Mouse (Mus musculus) heart, embryonic 16.5 days (tissue): ENCODE measurements around the gene Slc5a5. TPM values are rescaled to one million over a fixed set of nuclear protein-coding genes. Genes with fewer than 3 reads are reported as not detected.

Experiments
- ATAC-seq: fragments of 200-750 bp; cut with Nextera tagmentation; replicated peaks from 2 replicates; pipeline ENCODE4 v1.8.0; 2017; ENCODE audit warnings: moderate number of reproducible peaks; ENCODE audit not compliant: insufficient read depth, low FRiP score; ENCODE audit errors: extremely low read depth
- H3K27ac ChIP-seq: fragments of 300-500 bp; sonication (generic); 2 replicates; pipeline ENCODE4 v1.5.1; 2014; ENCODE audit warnings: mild to moderate bottlenecking, low read length, control low read depth, moderate library complexity
- H3K27me3 ChIP-seq: fragments of 300-500 bp; sonication (generic); 2 replicates; pipeline ENCODE4 v1.6.1; 2014; ENCODE audit warnings: low read length, mixed read lengths; ENCODE audit not compliant: control insufficient read depth, insufficient read depth
- H3K36me3 ChIP-seq: fragments of 300-500 bp; sonication (generic); 2 replicates; pipeline ENCODE4 v1.6.1; 2014; ENCODE audit not compliant: control insufficient read depth, insufficient read depth
- H3K4me1 ChIP-seq: fragments of 300-500 bp; sonication (generic); 2 replicates; pipeline ENCODE4 v1.6.1; 2014; ENCODE audit warnings: low read length, mixed read lengths; ENCODE audit not compliant: control insufficient read depth, insufficient read depth
- H3K4me2 ChIP-seq: fragments of 300-500 bp; sonication (generic); 2 replicates; pipeline ENCODE4 v1.6.1; 2014; ENCODE audit warnings: low read depth, mild to moderate bottlenecking, control low read depth, low read length
- H3K4me3 ChIP-seq: fragments of 300-500 bp; sonication (generic); 2 replicates; pipeline ENCODE4 v1.5.1; 2014; ENCODE audit warnings: mild to moderate bottlenecking, control low read depth, low read length
- H3K9ac ChIP-seq: fragments of 300-500 bp; sonication (generic); 2 replicates; pipeline ENCODE4 v1.6.1; 2014; ENCODE audit warnings: low read length, control low read depth
- H3K9me3 ChIP-seq: fragments of 300-500 bp; sonication (generic); replicated peaks from 2 replicates; pipeline ENCODE4 v1.6.1; 2016; ENCODE audit warnings: low read length; ENCODE audit not compliant: control insufficient read depth
- WGBS: fragments of 180-500 bp; shearing (Covaris S2); extraction: QIAGEN DNeasy Blood & Tissue Kit; methylation state at CpG from one replicate; pipeline ENCODE4 v1.1.7; 2014; 5-methylcytosine and 5-hydroxymethylcytosine counted together
- microRNA counts: library from miRNA; unstranded; fragments of <30 nt; microRNA quantifications from one replicate; lab custom pipeline; 2016
- microRNA-seq: library from miRNA; unstranded; fragments of <30 nt; microRNA quantifications from one replicate; pipeline ENCODE4, GENCODE M21; 2017
- polyA plus RNA-seq: library from polyadenylated mRNA; unstranded; fragments of >200 nt; fragmentation: Nextera tagmentation; extraction: Ambion mirVana; gene quantifications from 2 replicates; pipeline ENCODE4 v1.2.1, GENCODE M21; 2015

Gene Slc5a5
- polyA plus RNA-seq, 1 experiment from 2014 or later = 0.43 TPM

DNA sequence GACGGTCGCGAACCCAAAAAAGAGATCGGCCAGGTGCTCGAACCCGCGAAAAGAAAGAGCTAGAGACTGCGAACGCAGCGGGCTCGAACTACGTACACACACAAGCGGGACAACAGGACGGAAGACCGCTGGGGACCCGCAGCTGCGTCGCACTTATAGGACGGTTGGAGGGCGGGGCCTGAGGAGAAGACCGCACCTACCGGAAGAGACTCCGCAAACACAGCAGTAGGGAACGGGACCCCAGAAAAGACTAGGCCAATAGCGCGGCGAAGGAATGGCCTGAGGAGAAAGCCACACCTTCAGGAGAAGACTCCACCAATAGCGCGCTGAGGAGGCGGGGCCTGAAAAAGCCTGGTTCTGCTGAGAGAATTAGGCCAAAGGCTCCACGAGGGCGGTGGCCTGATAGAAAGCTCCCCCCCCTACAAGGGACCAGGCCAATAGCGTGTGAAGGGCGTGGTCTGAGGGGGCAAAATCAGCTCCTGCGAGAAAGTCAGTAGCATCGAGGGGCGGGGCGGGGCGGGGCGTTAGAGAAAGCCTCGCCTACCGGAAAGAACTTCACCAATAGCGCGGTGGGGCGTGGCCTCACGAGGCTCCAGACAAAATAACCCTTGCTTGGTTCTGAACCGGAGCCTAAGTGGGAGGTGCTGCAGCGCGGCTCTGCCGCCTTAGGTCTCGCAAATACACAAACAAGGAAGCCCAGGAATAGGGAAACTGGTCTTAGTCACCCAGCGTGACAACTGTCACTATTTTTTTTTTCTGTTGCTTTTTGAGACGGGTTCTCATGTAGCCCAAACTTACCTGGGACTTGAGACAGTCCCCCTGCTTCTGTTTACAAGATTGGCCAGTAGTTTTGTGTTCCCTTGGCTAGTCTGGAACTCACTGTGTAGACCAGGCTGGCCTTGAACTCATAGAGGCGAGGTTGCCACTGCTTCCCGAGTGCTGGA is 52.9 kb downstream of the Slc5a5 start, which contains the start of gene Arrdc2:
Arrdc2 (minus strand) TSS at position 313 of the 944 bp plus-strand sequence.
- peak; percentile 97 for ATAC-seq
- Histone ChIP-seq H3K27ac (peak within 1 kb of the TSS; percentile 92), H3K4me3 (peak within 1 kb of the TSS; percentile 86), H3K4me1 (peaks cover 7% of the 10 kb centered on the region), H3K9me3 (no peaks in the 10 kb centered on the region), H3K36me3 (0 out of 2 replicates have a peak, but pooled peaks cover 5% of the 10 kb centered on the region), H3K9ac (peak within 1 kb of the TSS; percentile 90), H3K4me2 (peak within 1 kb of the TSS; percentile 91), H3K27me3 (no peaks in the 10 kb centered on the region; the same call in 1 of the 2 replicates)
- WGBS = 2% methylated on average over 55 of the region's 55 CpGs

DNA sequence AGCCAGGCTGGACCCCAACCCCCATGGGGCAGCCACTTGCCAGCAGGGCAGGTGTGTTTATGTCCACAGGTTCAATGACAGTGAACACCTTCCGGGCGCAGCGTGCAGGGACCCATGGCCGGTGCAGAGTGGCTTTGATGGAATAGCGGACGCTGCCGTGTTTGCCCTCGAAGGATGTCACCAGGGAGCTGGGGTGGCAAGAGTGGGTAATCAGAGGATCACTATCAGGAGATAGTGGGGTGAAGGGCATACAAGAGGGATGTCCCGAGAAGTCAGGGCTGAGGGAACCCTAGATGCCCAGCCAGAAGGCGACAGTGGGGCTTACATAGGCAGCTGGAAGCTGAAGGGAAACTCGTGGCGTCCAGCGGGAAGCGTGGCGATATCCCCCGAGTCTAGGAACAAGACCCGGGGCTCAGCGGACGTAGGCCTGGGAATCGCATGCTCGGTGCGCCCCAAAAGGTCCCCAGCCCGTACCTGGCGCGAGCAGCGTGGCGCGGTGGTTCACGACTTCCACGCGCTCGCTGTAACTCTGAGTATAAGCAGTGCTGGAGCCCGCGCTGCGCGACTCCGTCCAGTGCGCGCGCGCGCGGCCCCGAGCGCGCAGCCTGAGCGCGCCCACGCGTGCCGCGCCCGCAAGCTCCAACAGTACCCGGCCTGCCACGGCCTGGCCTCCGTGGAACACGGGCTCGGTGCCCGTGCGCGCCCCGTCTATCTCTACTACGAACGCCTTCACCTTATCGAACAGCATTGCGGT is 53.7 kb downstream of the Slc5a5 start:
- WGBS = 3% methylated on average over 66 of the region's 66 CpGs
- no peaks in the 10 kb centered on the region; the same call in 1 of the 2 replicates for H3K27me3 ChIP-seq
- peaks cover 10% of the 10 kb centered on the region for H3K4me1 ChIP-seq
- 0 out of 2 replicates have a peak, but pooled peaks cover 5% of the 10 kb centered on the region for H3K36me3 ChIP-seq
- peak overlapping the region; percentile 91 for H3K4me2 ChIP-seq
- peak overlapping the region; percentile 92 for H3K27ac ChIP-seq
- no peaks in the 10 kb centered on the region for H3K9me3 ChIP-seq
- ATAC-seq = peak; percentile 30
- H3K4me3 ChIP-seq = peak overlapping the region; percentile 86
- H3K9ac ChIP-seq = peak overlapping the region; percentile 90

DNA sequence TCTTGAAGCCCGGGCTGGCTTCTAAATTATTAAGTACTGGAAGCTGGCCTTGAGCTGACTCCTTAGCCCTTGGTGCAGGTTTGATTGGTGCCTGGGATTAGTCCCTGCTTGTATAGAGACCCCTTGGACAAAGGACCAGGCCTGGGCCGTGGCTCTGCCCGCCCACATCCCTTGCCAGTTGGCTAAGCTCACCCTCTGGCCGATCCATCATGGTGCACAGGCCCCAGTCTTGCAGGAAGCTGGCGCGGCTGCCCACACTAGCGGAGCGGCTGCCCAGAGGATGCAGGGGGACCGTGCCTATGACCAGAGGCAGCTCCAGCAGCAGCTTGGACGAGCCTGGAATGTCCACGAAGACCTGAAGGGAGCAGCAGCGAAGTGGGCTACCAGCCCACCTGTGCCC is 55.9 kb downstream of the Slc5a5 start:
- Histone ChIP-seq H3K27me3 (no peaks in the 10 kb centered on the region), H3K9me3 (no peaks in the 10 kb centered on the region), H3K4me1 (peaks cover 21% of the 10 kb centered on the region), H3K36me3 (0 out of 2 replicates have a peak, but pooled peaks cover 5% of the 10 kb centered on the region), H3K9ac (no peak overlapping the region), H3K4me2 (no peak overlapping the region), H3K27ac (no peak overlapping the region), H3K4me3 (no peak overlapping the region)
- ATAC-seq = no peak
- 86% methylated on average over 12 of the region's 12 CpGs for WGBS

DNA sequence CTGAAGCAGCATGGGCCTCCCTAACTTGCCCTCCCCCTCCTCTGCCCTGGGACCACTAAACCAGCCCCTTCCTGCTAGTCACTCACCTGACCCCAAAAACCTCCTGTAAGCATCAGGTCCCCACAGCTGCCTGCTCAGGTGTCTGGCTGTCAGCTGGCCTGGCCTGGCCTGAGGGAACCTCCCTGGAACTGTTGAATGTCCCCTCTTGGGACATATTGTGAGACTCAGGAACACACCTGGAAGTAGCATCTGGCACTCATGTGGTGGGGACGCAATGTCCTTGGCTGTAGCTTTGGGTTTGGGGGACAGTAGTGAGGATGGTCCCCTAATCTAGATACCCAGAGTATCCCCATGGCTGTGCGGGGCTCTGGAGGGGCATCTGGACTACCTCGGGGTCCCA is 58.5 kb downstream of the Slc5a5 start:
- H3K36me3 ChIP-seq = 0 out of 2 replicates have a peak, but pooled peaks cover 5% of the 10 kb centered on the region
- no peak overlapping the region for H3K4me3 ChIP-seq
- no peaks in the 10 kb centered on the region for H3K27me3 ChIP-seq
- no peaks in the 10 kb centered on the region for H3K9me3 ChIP-seq
- no peak for ATAC-seq
- peak overlapping the region; percentile 72 for H3K27ac ChIP-seq
- WGBS = 92% methylated on average over 3 of the region's 3 CpGs
- H3K4me2 ChIP-seq = peak overlapping the region; percentile 10; the same call in 1 of the 2 replicates
- peak overlapping the region; percentile 38 for H3K9ac ChIP-seq
- peaks cover 19% of the 10 kb centered on the region for H3K4me1 ChIP-seq

DNA sequence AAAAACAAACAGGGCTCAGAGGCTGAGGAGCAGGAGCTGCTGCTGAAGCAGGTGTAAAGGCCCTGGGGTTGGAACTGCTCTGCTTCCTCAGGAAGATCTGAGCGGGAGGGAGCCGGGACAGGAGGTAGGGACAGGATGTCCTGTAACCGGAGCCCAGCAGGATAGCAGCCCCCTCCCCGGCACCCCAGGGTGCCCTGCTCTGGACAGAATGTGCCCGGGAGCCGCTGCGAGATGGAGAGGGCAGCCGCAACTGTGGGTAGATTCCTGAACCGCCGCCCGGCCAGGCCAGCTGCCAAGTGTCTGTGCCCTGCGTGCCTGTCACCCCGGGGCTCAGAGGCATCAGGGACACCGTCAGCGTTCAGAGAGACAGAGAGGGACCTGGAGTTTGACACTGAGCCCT is 59.0 kb downstream of the Slc5a5 start:
- peak overlapping the region; percentile 10 for H3K4me2 ChIP-seq
- H3K9me3 ChIP-seq = no peaks in the 10 kb centered on the region
- no peak overlapping the region for H3K4me3 ChIP-seq
- H3K9ac ChIP-seq = peak overlapping the region; percentile 46
- H3K27me3 ChIP-seq = no peaks in the 10 kb centered on the region
- ATAC-seq = peak; percentile 79
- WGBS = 24% methylated on average over 15 of the region's 15 CpGs
- H3K36me3 ChIP-seq = 0 out of 2 replicates have a peak, but pooled peaks cover 5% of the 10 kb centered on the region
- peak overlapping the region; percentile 72 for H3K27ac ChIP-seq
- peaks cover 16% of the 10 kb centered on the region for H3K4me1 ChIP-seq

DNA sequence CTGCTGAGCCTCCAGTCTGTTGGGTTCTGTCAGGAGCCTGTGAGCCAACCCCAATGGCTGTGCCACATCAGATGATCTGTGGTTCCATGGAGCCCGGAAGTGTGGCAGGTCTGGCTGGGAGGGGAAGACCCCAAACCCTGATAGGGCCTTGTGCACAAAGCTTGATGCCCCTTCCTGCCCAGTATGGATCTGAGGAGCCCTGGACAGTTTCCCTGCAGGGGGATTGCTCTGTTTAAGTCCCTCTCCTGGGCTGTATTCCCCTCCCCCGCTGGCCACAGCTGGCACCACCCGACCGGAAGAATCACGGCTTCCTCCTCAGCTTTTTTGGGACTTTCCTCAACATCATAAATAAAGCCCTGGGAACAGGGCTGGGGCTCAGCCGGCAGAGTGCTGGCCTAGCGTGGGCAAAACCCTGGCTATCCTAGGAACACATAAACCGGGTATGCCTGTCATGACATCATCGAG is 59.5 kb downstream of the Slc5a5 start:
- WGBS = 51% methylated on average over 9 of the region's 9 CpGs
- Histone ChIP-seq H3K4me3 (no peak overlapping the region), H3K9ac (peak overlapping the region; percentile 46), H3K36me3 (0 out of 2 replicates have a peak, but pooled peaks cover 5% of the 10 kb centered on the region), H3K27ac (peak overlapping the region; percentile 72), H3K9me3 (no peaks in the 10 kb centered on the region), H3K4me1 (peaks cover 14% of the 10 kb centered on the region), H3K4me2 (peak overlapping the region; percentile 10; the same call in 1 of the 2 replicates), H3K27me3 (no peaks in the 10 kb centered on the region)
- no peak for ATAC-seq

MicroRNA genes within 50 kb of the gene (microRNA counts, 519-probe panel; counts per million panel counts)
- microRNA mmu-miR-1969 (lab: Ali Mortazavi, UCI) = not detected

Small RNA genes lying within 50 kb of the gene (microRNA-seq; reads per million reads assigned to microRNA genes)
- gene Mir1969 (2.7 reads per million, percentile 9 among the genes with 10 or more reads in this experiment), gene Mir7067 (not detected)

Other genes starting within 250 kb of the Slc5a5 start
- gene Pgpep1, start 232.4 kb downstream of the Slc5a5 start, polyA plus RNA-seq = 35.5 and 36.7 TPM in 2 replicates
- 252 and 258 TPM in 2 replicates for gene Lsm4, start 219.5 kb downstream of the Slc5a5 start, polyA plus RNA-seq
- 58.7 and 59.3 TPM in 2 replicates for gene Jund, start 193.8 kb downstream of the Slc5a5 start, polyA plus RNA-seq
- 0.05 TPM in 1 of 2 replicates, not detected in the other for gene Iqcn, start 189.3 kb downstream of the Slc5a5 start, polyA plus RNA-seq
- gene Gm3336, start 174.2 kb downstream of the Slc5a5 start, polyA plus RNA-seq = not detected in 2 replicates
- 0.38 and 0.55 TPM in 2 replicates for gene Pde4c, start 169.0 kb downstream of the Slc5a5 start, polyA plus RNA-seq
- 29.1 and 30.0 TPM in 2 replicates for gene Rab3a, start 138.1 kb downstream of the Slc5a5 start, polyA plus RNA-seq
- 44.0 and 50.5 TPM in 2 replicates for gene Mpv17l2, start 131.8 kb downstream of the Slc5a5 start, polyA plus RNA-seq
- gene Pik3r2, start 116.0 kb downstream of the Slc5a5 start, polyA plus RNA-seq = 42.1 and 43.3 TPM in 2 replicates
- 7.3 and 9.3 TPM in 2 replicates for gene Mast3, start 87.7 kb downstream of the Slc5a5 start, polyA plus RNA-seq
- 0.77 and 1.6 TPM in 2 replicates for gene Il12rb1, start 84.3 kb downstream of the Slc5a5 start, polyA plus RNA-seq
- 3.7 and 3.8 TPM in 2 replicates for gene Arrdc2, start 53.0 kb downstream of the Slc5a5 start, polyA plus RNA-seq
- 4.1 and 4.2 TPM in 2 replicates for gene Kcnn1, start 29.5 kb downstream of the Slc5a5 start, polyA plus RNA-seq
- gene Ccdc124, start 18.8 kb downstream of the Slc5a5 start, polyA plus RNA-seq = 82.3 and 91.8 TPM in 2 replicates
- gene Rpl18a, start 4.7 kb upstream of the Slc5a5 start, polyA plus RNA-seq = 2,334 and 2,733 TPM in 2 replicates
- gene Map1s, start 13.2 kb upstream of the Slc5a5 start, polyA plus RNA-seq = 36.9 and 38.1 TPM in 2 replicates